7 mouse cellular contexts compared by ENCODE assay signal in the genomic region with DNA sequence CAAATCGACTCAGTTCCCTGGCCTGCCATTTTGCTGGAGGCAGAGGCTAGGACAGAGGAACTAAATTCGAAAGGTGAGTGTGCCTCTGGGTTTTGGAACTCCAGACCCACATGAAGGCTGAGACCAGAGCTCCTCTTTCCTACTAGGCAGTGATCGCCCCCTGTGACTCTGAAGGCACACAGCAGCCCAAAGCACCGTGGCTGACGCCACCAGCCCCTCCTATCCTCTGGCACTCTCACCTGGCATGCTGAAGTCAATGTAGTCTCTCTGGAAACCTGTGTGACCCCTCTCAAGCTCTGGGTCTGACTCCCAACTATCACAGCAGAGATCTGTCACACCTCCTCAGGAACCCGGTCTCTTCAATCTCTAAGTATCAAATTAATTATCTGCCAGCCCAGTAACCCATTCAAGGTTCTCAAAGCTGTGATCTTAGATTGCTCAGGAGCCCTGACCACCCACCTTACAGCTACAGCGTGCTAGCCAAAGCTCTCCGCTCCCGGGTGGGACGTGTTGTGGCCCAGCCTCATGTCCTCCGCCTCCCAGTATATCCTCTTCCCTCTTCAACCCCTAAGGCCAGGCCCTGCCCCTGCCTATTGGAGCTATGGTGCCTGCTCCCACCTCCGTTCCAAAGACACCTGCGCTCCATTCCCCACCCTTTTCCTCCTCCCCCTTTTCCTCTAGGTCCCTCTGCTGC. TPM values are rescaled to one million over a fixed set of nuclear protein-coding genes. Genes with fewer than 3 reads are reported as not detected.
DNase-seq lines count a peak whose midpoint lies in the region; ATAC-seq and TF ChIP-seq lines count a peak whose summit lies in the region.

No protein-coding gene starts in this region.

- dilution Hi-C loops in CH12.LX (cut with MboI; ENCODE audit: extremely low pct_ligation_motif_present, extremely low pct_unique_long_range_greater_than_20kb, low sequenced_read_pairs): no loop called here

- H3ac ChIP-seq in C2C12 (ENCODE audit: control insufficient read depth, insufficient read length, low read depth): no peak overlapping the region

- H3K4me3 ChIP-seq in C2C12 (ENCODE audit: insufficient read depth, poor library complexity, severe bottlenecking) (peak overlapping the region; percentile 52), CH12.LX (replicated peaks in 1 of 3; ENCODE audit: low read depth in 2 of 3, low read length in 2 of 3, poor library complexity in 1 of 3) (no peak overlapping the region)
- peak overlapping the region; percentile 70 for H3K4me3 ChIP-seq in embryonic facial prominence, embryonic 12.5 days
- H3K4me3 ChIP-seq in hindbrain, postnatal 0 days (ENCODE audit: low read length): peak overlapping the region; percentile 67
- H3K4me3 ChIP-seq in midbrain, embryonic 16.5 days (ENCODE audit: low read depth, low read length): peak overlapping the region; percentile 61

- ATAC-seq in embryonic facial prominence, embryonic 12.5 days (ENCODE audit: insufficient number of reproducible peaks, insufficient read depth, low FRiP score, low TSS enrichment): peak; percentile 83
- peak; percentile 77 for ATAC-seq in hindbrain, postnatal 0 days
- peak; percentile 81 for ATAC-seq in midbrain, embryonic 16.5 days

- TF ChIP-seq EP300 in CH12.LX (IDR thresholded peaks at IDR 0.05; ENCODE audit: low read length): no peak

- TF ChIP-seq POLR2A in CH12.LX (IDR thresholded peaks at IDR 0.05; ENCODE audit: low read depth, low read length): no peak

- H3K36me3 ChIP-seq in C2C12 (ENCODE audit: control insufficient read depth, insufficient read depth) (no peaks in the 10 kb centered on the region), CH12.LX (replicated peaks in 1 of 2; ENCODE audit: control insufficient read depth in 1 of 2, insufficient read depth in 1 of 2, low read length in 1 of 2) (no peaks in the 10 kb centered on the region)
- H3K36me3 ChIP-seq in embryonic facial prominence, embryonic 12.5 days: no peaks in the 10 kb centered on the region
- no peaks in the 10 kb centered on the region for H3K36me3 ChIP-seq in hindbrain, postnatal 0 days (ENCODE audit: insufficient read depth, low read length)
- H3K36me3 ChIP-seq in midbrain, embryonic 16.5 days (ENCODE audit: control insufficient read depth, insufficient read depth, low read length): no peaks in the 10 kb centered on the region

- whole genome bisulfite sequencing in embryonic facial prominence, embryonic 12.5 days: 7% methylated on average over 13 of the region's 13 CpGs
- 8% methylated on average over 13 of the region's 13 CpGs for WGBS in hindbrain, postnatal 0 days
- WGBS in midbrain, embryonic 16.5 days: 11% methylated on average over 13 of the region's 13 CpGs

- no peak overlapping the region for H3K4me2 ChIP-seq in CH12.LX (ENCODE audit: insufficient read depth, low read depth, poor library complexity, severe bottlenecking)
- H3K4me2 ChIP-seq in embryonic facial prominence, embryonic 12.5 days (replicated peaks): peak overlapping the region; percentile 97
- peak overlapping the region; percentile 68 for H3K4me2 ChIP-seq in hindbrain, postnatal 0 days (ENCODE audit: low read depth, low read length)
- peak overlapping the region; percentile 68 for H3K4me2 ChIP-seq in midbrain, embryonic 16.5 days (ENCODE audit: low read length)

- in situ Hi-C loops in CH12.LX (cut with MboI; ENCODE audit: low pct_ligation_motif_present, low pct_unique_long_range_greater_than_20kb, low sequenced_read_pairs): no loop called here

- peaks cover 0 to 14% of the 10 kb centered on the region in 2 experiments; a peak in 2 of 4 replicates for H3K4me1 ChIP-seq in CH12.LX (ENCODE audit: control insufficient read depth in 1 of 2, insufficient read depth in 2 of 2)
- H3K4me1 ChIP-seq in embryonic facial prominence, embryonic 12.5 days: peaks cover 4% of the 10 kb centered on the region; the same call in 1 of the 2 replicates
- peaks cover 4% of the 10 kb centered on the region; the same call in 1 of the 2 replicates for H3K4me1 ChIP-seq in hindbrain, postnatal 0 days (ENCODE audit: insufficient read depth, low read length)
- H3K4me1 ChIP-seq in midbrain, embryonic 16.5 days (ENCODE audit: control insufficient read depth, insufficient read depth, low read length): peaks cover 5% of the 10 kb centered on the region

- peak; percentile 27 for TF ChIP-seq RAD21 in CH12.LX (IDR thresholded peaks at IDR 0.05; ENCODE audit: low read depth, low read length)

- no peak overlapping the region for H3K27ac ChIP-seq in CH12.LX (ENCODE audit: insufficient read depth, low read depth)
- H3K27ac ChIP-seq in embryonic facial prominence, embryonic 12.5 days: no peak overlapping the region
- peak overlapping the region; percentile 82 for H3K27ac ChIP-seq in hindbrain, postnatal 0 days
- H3K27ac ChIP-seq in midbrain, embryonic 16.5 days (ENCODE audit: low read length): peak overlapping the region; percentile 79

- DNase-seq in CH12.LX (ENCODE audit: extremely low read depth): no peak
- DNase-seq in hindbrain, postnatal 0 days (ENCODE audit: low spot score): peak; percentile 76
- no peak for DNase-seq in thymus, adult 18-20 months
- no peak for DNase-seq in adipocyte (ENCODE audit: low spot score)

- H3K9me3 ChIP-seq in CH12.LX (replicated peaks; ENCODE audit: low read length): peaks cover 10% of the 10 kb centered on the region
- H3K9me3 ChIP-seq in embryonic facial prominence, embryonic 12.5 days: no peaks in the 10 kb centered on the region
- H3K9me3 ChIP-seq in hindbrain, postnatal 0 days (ENCODE audit: low read length): no peaks in the 10 kb centered on the region
- H3K9me3 ChIP-seq in midbrain, embryonic 16.5 days (replicated peaks; ENCODE audit: control insufficient read depth, low read length, poor library complexity, severe bottlenecking): no peaks in the 10 kb centered on the region

- no peaks in the 10 kb centered on the region for H3K79me3 ChIP-seq in C2C12 (ENCODE audit: low read depth)

- no peak overlapping the region for H3K9ac ChIP-seq in CH12.LX (ENCODE audit: insufficient read depth, low read depth)
- H3K9ac ChIP-seq in embryonic facial prominence, embryonic 12.5 days: peak overlapping the region; percentile 39; the same call in 1 of the 2 replicates
- peak overlapping the region; percentile 77 for H3K9ac ChIP-seq in hindbrain, postnatal 0 days (replicated peaks; ENCODE audit: low read length)
- H3K9ac ChIP-seq in midbrain, embryonic 16.5 days (ENCODE audit: low read depth, low read length): peak overlapping the region; percentile 75

- no peak for TF ChIP-seq CTCF in C2C12 (IDR thresholded peaks at IDR 0.05; ENCODE audit: control insufficient read depth, insufficient read depth, insufficient read length)
- TF ChIP-seq CTCF in CH12.LX (conservative IDR thresholded peaks at IDR 0.05 in 1 of 2, IDR thresholded peaks at IDR 0.05 in 1 of 2; ENCODE audit: low read depth in 2 of 2, low read length in 2 of 2): peak in 1 of 2 experiments; percentile 10; a peak in 1 of 4 replicates
- TF ChIP-seq CTCF in hindbrain, postnatal 0 days (IDR thresholded peaks at IDR 0.05; ENCODE audit: low read depth): peak; percentile 70

- H3K27me3 ChIP-seq in C2C12 (ENCODE audit: control insufficient read depth, insufficient read depth, insufficient read length): no peaks in the 10 kb centered on the region
- no peaks in the 10 kb centered on the region for H3K27me3 ChIP-seq in CH12.LX (replicated peaks)
- peaks cover 27% of the 10 kb centered on the region for H3K27me3 ChIP-seq in embryonic facial prominence, embryonic 12.5 days
- no peaks in the 10 kb centered on the region for H3K27me3 ChIP-seq in hindbrain, postnatal 0 days (ENCODE audit: insufficient read depth, low read length)
- no peaks in the 10 kb centered on the region for H3K27me3 ChIP-seq in midbrain, embryonic 16.5 days (ENCODE audit: control insufficient read depth, insufficient read depth, low read depth, low read length)

- H3K79me2 ChIP-seq in C2C12 (ENCODE audit: control insufficient read depth, insufficient read depth): no peaks in the 10 kb centered on the region
- no peaks in the 10 kb centered on the region for H3K79me2 ChIP-seq in CH12.LX (replicated peaks; ENCODE audit: control insufficient read depth, extremely low read depth, insufficient read depth, poor library complexity, severe bottlenecking)

TF ChIP-seq in C2C12, 6 proteins besides CTCF, POLR2A, EP300 and RAD21:
- no peak for TF ChIP-seq MAX (IDR thresholded peaks at IDR 0.05)
- no peak for TF ChIP-seq CEBPB (IDR thresholded peaks at IDR 0.05; ENCODE audit: low read depth)
- no peak for TF ChIP-seq MYOG (IDR thresholded peaks at IDR 0.05; ENCODE audit: control insufficient read depth, extremely low read depth, insufficient read length)
- TF ChIP-seq MYOD1 (IDR thresholded peaks at IDR 0.05; ENCODE audit: control insufficient read depth, insufficient read length, low read depth): no peak
- no peak for TF ChIP-seq USF1 (IDR thresholded peaks at IDR 0.05; ENCODE audit: low read depth)
- TF ChIP-seq FOSL1 (IDR thresholded peaks at IDR 0.05; ENCODE audit: insufficient read depth, low read length, poor library complexity, severe bottlenecking): no peak

TF ChIP-seq in CH12.LX, 34 proteins besides CTCF, POLR2A, EP300 and RAD21:
- no peak for TF ChIP-seq NRF1 (IDR thresholded peaks at IDR 0.05; ENCODE audit: low read depth, low read length)
- no peak for TF ChIP-seq BHLHE40 (IDR thresholded peaks at IDR 0.05; ENCODE audit: low read depth, low read length)
- TF ChIP-seq CHD2 (IDR thresholded peaks at IDR 0.05; ENCODE audit: low read length): no peak
- TF ChIP-seq SMC3 (IDR thresholded peaks at IDR 0.05; ENCODE audit: low read depth, low read length): peak; percentile 11
- TF ChIP-seq TCF12 (IDR thresholded peaks at IDR 0.05; ENCODE audit: low read depth, low read length): no peak
- no peak for TF ChIP-seq MAZ (IDR thresholded peaks at IDR 0.05; ENCODE audit: low read depth, low read length)

RNA-seq across cellular contexts. Expression of gene Hs3st5, which starts 0.4 kb away (rescaled TPM):
- polyA plus RNA-seq in C2C12 (2012; fragmentation: generic; extraction: Trizol): 0.04 TPM
- not detected in 2 replicates for total RNA-seq in CH12.LX (2012; rRNA removed)
- not detected in 2 replicates for total RNA-seq in CH12.LX (2014; rRNA removed)
- polyA plus RNA-seq in CH12.LX (2012; ENCODE audit: insufficient read length, low read depth): not detected in 2 replicates
- polyA plus RNA-seq in embryonic facial prominence, embryonic 12.5 days (2016; fragmentation: Nextera tagmentation; extraction: Ambion mirVana): 6.0 and 7.2 TPM in 2 replicates
- 55.7 and 62.1 TPM in 2 replicates for total RNA-seq in hindbrain, postnatal 0 days (2014; rRNA removed)
- polyA plus RNA-seq in hindbrain, postnatal 0 days (2015; fragmentation: Nextera tagmentation; extraction: Ambion mirVana): 33.8 and 36.0 TPM in 2 replicates
- 21.6 and 22.9 TPM in 2 replicates for polyA plus RNA-seq in midbrain, embryonic 16.5 days (2015; fragmentation: Nextera tagmentation; extraction: Ambion mirVana)

Comparison
In these comparisons a context has a peak if more than half of its experiments do, and no peak if none do; other contexts are left out.
1. H3K4me3 ChIP-seq: peak in C2C12 (single experiment), embryonic facial prominence, embryonic 12.5 days (single experiment), hindbrain, postnatal 0 days (single experiment) and midbrain, embryonic 16.5 days (single experiment); none in CH12.LX (0 of 3).
2. H3K27ac ChIP-seq: peak in hindbrain, postnatal 0 days (single experiment) and midbrain, embryonic 16.5 days (single experiment); none in CH12.LX (single experiment) and embryonic facial prominence, embryonic 12.5 days (single experiment).
3. Peak in every context shown above with its lines, with median percentiles within 50 percentile points of each other: ATAC-seq.